In genomic region chr5:138994108-138994785, GRCm38 (mm10) we compare ENCODE assay signal across 7 mouse cellular contexts. TPM values are rescaled to one million over a fixed set of nuclear protein-coding genes. Genes with fewer than 3 reads are reported as not detected.
A peak's percentile ranks its signal among the peaks of the same experiment; 100 is the strongest.
DNase-seq lines count a peak whose midpoint lies in the region; ATAC-seq lines count a peak whose summit lies in the region.

No protein-coding gene starts in this region.

- H3K4me3 ChIP-seq in brown adipose tissue, adult 24 weeks (ENCODE audit: insufficient read depth, low read depth, low read length) = peak overlapping the region; percentile 90
- H3K4me3 ChIP-seq in limb, embryonic 10.5 days = peak overlapping the region; percentile 70
- peak overlapping the region; percentile 77 for H3K4me3 ChIP-seq in midbrain, embryonic 16.5 days (ENCODE audit: low read depth, low read length)

- peak overlapping the region; percentile 89 for H3K9ac ChIP-seq in midbrain, embryonic 16.5 days (ENCODE audit: low read depth, low read length)

- under 1% methylated on average over 48 of the region's 48 CpGs for WGBS in limb, embryonic 10.5 days
- under 1% methylated on average over 39 of the region's 48 CpGs for WGBS in midbrain, embryonic 16.5 days

- peak; percentile 5; the same call in 1 of the 2 replicates for ATAC-seq in midbrain, embryonic 16.5 days

- H3K27me3 ChIP-seq in limb, embryonic 10.5 days (ENCODE audit: low read depth, poor library complexity, severe bottlenecking) = peaks cover 99% of the 10 kb centered on the region
- peaks cover 33% of the 10 kb centered on the region for H3K27me3 ChIP-seq in midbrain, embryonic 16.5 days (ENCODE audit: control insufficient read depth, insufficient read depth, low read depth, low read length)

- H3K4me1 ChIP-seq in brown adipose tissue, adult 24 weeks (ENCODE audit: control insufficient read depth, insufficient read depth, insufficient read length, low read length) = peaks cover 16% of the 10 kb centered on the region
- H3K4me1 ChIP-seq in limb, embryonic 10.5 days = peaks cover 75% of the 10 kb centered on the region
- H3K4me1 ChIP-seq in midbrain, embryonic 16.5 days (ENCODE audit: control insufficient read depth, insufficient read depth, low read length) = peaks cover 44% of the 10 kb centered on the region

- intact Hi-C loops in heart, postnatal 10 days (cut with DNase I) = loop anchor here (2.0 kb wide), 1 partner anchor 137 kb away; no protein-coding TSS in a partner anchor

- H3K4me2 ChIP-seq in midbrain, embryonic 16.5 days (ENCODE audit: low read length) = peak overlapping the region; percentile 90

- DNase-seq in thymus, postnatal 4 days = peak; percentile 14
- no peak for DNase-seq in thymus, postnatal 0 days (ENCODE audit: low spot score)
- DNase-seq in heart, postnatal 10 days = peak; percentile 44 to 45
- peak; percentile 59 for DNase-seq in limb, embryonic 10.5 days (ENCODE audit: low spot score)
- no peak for DNase-seq in B cell, adult 2 months

- no peaks in the 10 kb centered on the region for H3K9me3 ChIP-seq in limb, embryonic 10.5 days (replicated peaks)
- no peaks in the 10 kb centered on the region for H3K9me3 ChIP-seq in midbrain, embryonic 16.5 days (replicated peaks; ENCODE audit: control insufficient read depth, low read length, poor library complexity, severe bottlenecking)

- no peaks in the 10 kb centered on the region for H3K36me3 ChIP-seq in limb, embryonic 10.5 days
- no peaks in the 10 kb centered on the region for H3K36me3 ChIP-seq in midbrain, embryonic 16.5 days (ENCODE audit: control insufficient read depth, insufficient read depth, low read length)

- H3K27ac ChIP-seq in brown adipose tissue, adult 24 weeks (replicated peaks; ENCODE audit: low read depth, low read length) = peak overlapping the region; percentile 10; the same call in 1 of the 2 replicates
- H3K27ac ChIP-seq in limb, embryonic 10.5 days = peak overlapping the region; percentile 81
- peak overlapping the region; percentile 90 for H3K27ac ChIP-seq in midbrain, embryonic 16.5 days (ENCODE audit: low read length)

RNA-seq across cellular contexts. Expression of gene Pdgfa, which starts 2.9 kb away (rescaled TPM):
- 26.4 and 31.2 TPM in 2 replicates for polyA plus RNA-seq in thymus, postnatal 0 days (2015; fragmentation: Nextera tagmentation; extraction: Ambion mirVana)
- 5.5 and 6.9 TPM in 2 replicates for polyA plus RNA-seq in brown adipose tissue, adult 24 weeks (2012; ENCODE audit: insufficient read depth, insufficient read length, missing spikeins)
- total RNA-seq in heart, postnatal 10 days (2021) = 10 to 100 TPM; 34.1 to 45.2 TPM
- 26.8 and 28.8 TPM in 2 replicates for polyA plus RNA-seq in limb, embryonic 10.5 days (2016; fragmentation: Nextera tagmentation; extraction: Ambion mirVana)
- 27.0 and 32.2 TPM in 2 replicates for polyA plus RNA-seq in midbrain, embryonic 16.5 days (2015; fragmentation: Nextera tagmentation; extraction: Ambion mirVana)

Comparison
In these comparisons a context has a peak if more than half of its experiments do, and no peak if none do; other contexts are left out.
1. DNase-seq: peak in thymus, postnatal 4 days (single experiment), heart, postnatal 10 days (2 of 2) and limb, embryonic 10.5 days (single experiment); none in thymus, postnatal 0 days (single experiment) and B cell, adult 2 months (0 of 2).
2. H3K27ac ChIP-seq: peak in every context shown above with its lines; median percentile 90 in midbrain, embryonic 16.5 days; 81 in limb, embryonic 10.5 days; 10 in brown adipose tissue, adult 24 weeks.
3. Peak in every context shown above with its lines, with median percentiles within 50 percentile points of each other: H3K4me3 ChIP-seq.